Mouse (Mus musculus) midbrain, embryonic 16.5 days (tissue): ENCODE data around the gene Obsl1. TPM values are rescaled to one million over a fixed set of nuclear protein-coding genes. Genes with fewer than 3 reads are reported as not detected.

ENCODE experiments used
- ATAC-seq: fragments of 200-750 bp; cut with Nextera tagmentation; 2 replicates; pipeline ENCODE4 v1.8.0; 2017; ENCODE audit warnings: moderate TSS enrichment
- H3K27ac ChIP-seq: fragments of 300-500 bp; sonication (generic); 2 replicates; pipeline ENCODE4 v1.5.1; 2014; ENCODE audit warnings: mild to moderate bottlenecking, low read length, mixed read lengths
- H3K27me3 ChIP-seq: fragments of 300-500 bp; sonication (generic); 2 replicates; pipeline ENCODE4 v1.6.1; 2014; ENCODE audit warnings: low read depth, low read length, mixed read lengths; ENCODE audit not compliant: control insufficient read depth, insufficient read depth
- H3K36me3 ChIP-seq: fragments of 300-500 bp; sonication (generic); 2 replicates; pipeline ENCODE4 v1.6.1; 2014; ENCODE audit warnings: mild to moderate bottlenecking, low read length, moderate library complexity, mixed read lengths; ENCODE audit not compliant: control insufficient read depth, insufficient read depth
- H3K4me1 ChIP-seq: fragments of 300-500 bp; sonication (generic); 2 replicates; pipeline ENCODE4 v1.6.1; 2014; ENCODE audit warnings: mild to moderate bottlenecking, low read length, mixed read lengths; ENCODE audit not compliant: control insufficient read depth, insufficient read depth
- H3K4me2 ChIP-seq: fragments of 300-500 bp; sonication (generic); 2 replicates; pipeline ENCODE4 v1.6.1; 2014; ENCODE audit warnings: mild to moderate bottlenecking, low read length, mixed read lengths
- H3K4me3 ChIP-seq: fragments of 300-500 bp; sonication (generic); 2 replicates; pipeline ENCODE4 v1.5.1; 2014; ENCODE audit warnings: low read depth, mild to moderate bottlenecking, low read length, moderate library complexity, mixed read lengths
- H3K9ac ChIP-seq: fragments of 300-500 bp; sonication (generic); 2 replicates; pipeline ENCODE4 v1.6.1; 2014; ENCODE audit warnings: low read depth, low read length, mixed read lengths
- H3K9me3 ChIP-seq: fragments of 300-500 bp; sonication (generic); replicated peaks from 2 replicates; pipeline ENCODE4 v1.6.1; 2014; ENCODE audit warnings: mild to moderate bottlenecking, low read length, mixed read lengths; ENCODE audit not compliant: control insufficient read depth, poor library complexity, severe bottlenecking
- WGBS: fragments of 180-500 bp; shearing (Covaris S2); extraction: QIAGEN DNeasy Blood & Tissue Kit; methylation state at CpG from one replicate; pipeline ENCODE4 v1.1.7; 2014; 5-methylcytosine and 5-hydroxymethylcytosine counted together
- polyA plus RNA-seq: library from polyadenylated mRNA; unstranded; fragments of >200 nt; fragmentation: Nextera tagmentation; extraction: Ambion mirVana; gene quantifications from 2 replicates; pipeline ENCODE4 v1.2.1, GENCODE M21; 2015

Gene Obsl1
- polyA plus RNA-seq, 1 experiment from 2014 or later = 23.1 TPM

- ATAC-seq = no peak
These were observed 67.5 kb downstream of the Obsl1 start for GRCm38 (mm10) chr1:75438782-75439181.

DNA sequence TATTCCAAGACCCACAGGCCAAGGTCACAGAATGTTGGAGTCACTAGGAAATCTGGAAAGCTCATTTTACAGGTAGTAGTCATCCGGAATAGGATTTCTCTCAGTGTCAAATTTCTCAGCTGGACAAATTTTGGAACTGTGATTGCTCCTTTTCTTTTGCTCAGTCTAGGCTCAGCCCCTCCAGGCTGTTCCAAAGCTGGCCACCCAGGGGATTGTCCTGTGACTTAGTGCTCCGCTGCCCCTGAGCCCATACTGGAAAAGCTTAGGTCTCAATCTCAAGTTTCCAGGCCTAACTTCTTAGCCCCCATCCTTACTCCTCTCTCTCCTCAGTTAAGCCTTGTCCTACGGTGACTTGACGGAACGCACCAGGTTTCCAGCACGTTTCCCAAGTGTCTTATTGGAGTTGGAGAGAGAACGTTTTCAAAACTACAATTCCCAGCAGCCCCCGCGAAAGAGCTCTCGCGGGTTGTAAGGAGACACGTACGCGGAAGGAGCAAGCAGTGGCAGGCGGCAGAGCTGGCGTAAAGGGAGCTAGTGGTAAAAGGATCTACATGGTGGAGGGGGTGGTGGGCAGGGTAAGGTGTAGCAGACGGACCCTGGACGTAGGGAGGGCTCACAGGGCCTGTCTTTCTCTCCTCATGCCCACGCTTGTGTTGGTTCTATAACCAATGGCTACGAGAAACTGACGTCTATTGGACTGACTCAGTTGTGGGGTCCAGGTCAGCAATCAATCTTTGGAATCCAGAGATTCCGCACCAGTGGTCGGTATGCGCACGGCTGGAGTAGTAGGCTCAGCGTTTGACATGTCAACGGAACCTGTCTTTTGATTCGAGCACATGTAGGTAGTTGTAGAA is 70.5 kb downstream of the Obsl1 start, which contains the start of gene Gmppa:
Gmppa (plus strand) TSS at position 456 of the 854 bp plus-strand sequence.
- H3K27ac ChIP-seq = peak within 1 kb of the TSS; percentile 80
- 5% methylated on average over 28 of the region's 28 CpGs for WGBS
- peak within 1 kb of the TSS; percentile 75 for H3K9ac ChIP-seq
- peak within 1 kb of the TSS; percentile 82 for H3K4me2 ChIP-seq
- peak within 1 kb of the TSS; percentile 62 for H3K4me3 ChIP-seq
- no peaks in the 10 kb centered on the region for H3K27me3 ChIP-seq
- ATAC-seq = peak; percentile 88
- no peaks in the 10 kb centered on the region for H3K9me3 ChIP-seq
- H3K4me1 ChIP-seq = peaks cover 10% of the 10 kb centered on the region
- H3K36me3 ChIP-seq = no peaks in the 10 kb centered on the region

More at GRCm38 (mm10) chr1:75438782-75439181, 67.5 kb downstream of the Obsl1 start:
- no peak overlapping the region for H3K4me3 ChIP-seq
- WGBS = 85% methylated on average over 8 of the region's 9 CpGs
- no peaks in the 10 kb centered on the region for H3K9me3 ChIP-seq
- H3K27me3 ChIP-seq = no peaks in the 10 kb centered on the region
- no peak overlapping the region for H3K27ac ChIP-seq
- no peaks in the 10 kb centered on the region for H3K36me3 ChIP-seq
- no peak overlapping the region for H3K9ac ChIP-seq
- peaks cover 25% of the 10 kb centered on the region for H3K4me1 ChIP-seq
- no peak overlapping the region for H3K4me2 ChIP-seq

Other genes with a start within 250 kb of the Obsl1 start
- 26.3 and 33.4 TPM in 2 replicates for gene Ptprn, start 241.9 kb downstream of the Obsl1 start, polyA plus RNA-seq
- gene Resp18, start 228.0 kb downstream of the Obsl1 start, polyA plus RNA-seq = 209 and 241 TPM in 2 replicates
- 136 and 145 TPM in 2 replicates for gene Dnpep, start 188.5 kb downstream of the Obsl1 start, polyA plus RNA-seq
- 1.2 and 1.7 TPM in 2 replicates for gene Des, start 146.1 kb downstream of the Obsl1 start, polyA plus RNA-seq
- gene Speg, start 131.2 kb downstream of the Obsl1 start, polyA plus RNA-seq = 17.7 and 20.8 TPM in 2 replicates
- gene Gmppa, start 70.5 kb downstream of the Obsl1 start, polyA plus RNA-seq = 79.7 and 81.3 TPM in 2 replicates
- gene Asic4, start 56.0 kb downstream of the Obsl1 start, polyA plus RNA-seq = 45.4 and 54.8 TPM in 2 replicates
- gene Chpf, start 27.1 kb downstream of the Obsl1 start, polyA plus RNA-seq = 34.8 and 37.5 TPM in 2 replicates
- 52.0 and 56.7 TPM in 2 replicates for gene Tmem198, start 26.9 kb downstream of the Obsl1 start, polyA plus RNA-seq
- gene Inha, start 625 bp upstream of the Obsl1 start, polyA plus RNA-seq = 19.7 and 21.2 TPM in 2 replicates
- 23.2 and 25.9 TPM in 2 replicates for gene Stk11ip, start 15.1 kb upstream of the Obsl1 start, polyA plus RNA-seq
- gene Slc4a3, start 39.8 kb upstream of the Obsl1 start, polyA plus RNA-seq = 78.6 and 83.0 TPM in 2 replicates